Mouse (Mus musculus) urinary bladder, postnatal 4 days (tissue): ENCODE data around the gene Htr3b.
"Not testable (repeated sequence)": the region's sequence is repeated elsewhere in the genome, so short reads cannot be mapped to it uniquely, and the experiment has no call there.

Experiments used
- DNase-seq, 2 experiments: peaks; one replicate each; pipeline ENCODE4 v3.0.0; 2021 to 2022; ENCODE audit warnings: low spot score in 2 of 2

Gene Htr3b

GRCm38 (mm10) chr9:48964587-48965040 is at the start of gene Htr3b:
Gene Htr3b (minus strand): TSS chr9:48964990.
- no peak for DNase-seq

GRCm38 (mm10) chr9:48999256-48999655 is 34.5 kb upstream of the Htr3b start:
- DNase-seq = no peak

GRCm38 (mm10) chr9:48995735-48996134 is 30.9 kb upstream of the Htr3b start:
- DNase-seq = no peak

- DNase-seq = no peak
Observed at GRCm38 (mm10) chr9:48994779-48995178, 30.0 kb upstream of the Htr3b start.

- no peak for DNase-seq
Observed at GRCm38 (mm10) chr9:48991671-48992070, 26.9 kb upstream of the Htr3b start.

GRCm38 (mm10) chr9:48987201-48988101 is 22.7 kb upstream of the Htr3b start:
- DNase-seq = no peak

- DNase-seq = no peak
Observed at GRCm38 (mm10) chr9:48986616-48987141, 21.9 kb upstream of the Htr3b start.

GRCm38 (mm10) chr9:48985708-48986088 is 20.9 kb upstream of the Htr3b start:
- DNase-seq = no peak

GRCm38 (mm10) chr9:48984845-48985707 is 20.3 kb upstream of the Htr3b start, which contains the start of gene Usp28:
Gene Usp28 (plus strand): TSS chr9:48985375.
- DNase-seq = peak; percentile 100

- no peak for DNase-seq
Observed at GRCm38 (mm10) chr9:48984320-48984844, 19.6 kb upstream of the Htr3b start.

- DNase-seq = not testable (repeated sequence)
Observed at GRCm38 (mm10) chr9:48983801-48984200, 19.0 kb upstream of the Htr3b start.

- DNase-seq = no peak
Observed at GRCm38 (mm10) chr9:48981827-48982226, 17.0 kb upstream of the Htr3b start.

GRCm38 (mm10) chr9:48980781-48981180 is 16.0 kb upstream of the Htr3b start:
- no peak for DNase-seq

- DNase-seq = no peak
Observed at GRCm38 (mm10) chr9:48980371-48980770, 15.6 kb upstream of the Htr3b start.

GRCm38 (mm10) chr9:48976661-48977355 is 12.0 kb upstream of the Htr3b start:
- DNase-seq = no peak

GRCm38 (mm10) chr9:48972494-48972893 is 7.7 kb upstream of the Htr3b start:
- DNase-seq = no peak

- DNase-seq = no peak
Observed at GRCm38 (mm10) chr9:48962131-48962530, 2.7 kb downstream of the Htr3b start.

- no peak for DNase-seq
Observed at GRCm38 (mm10) chr9:48961314-48961713, 3.5 kb downstream of the Htr3b start.

- DNase-seq = no peak
Observed at GRCm38 (mm10) chr9:48947565-48947964, 17.2 kb downstream of the Htr3b start.

- no peak for DNase-seq
Observed at GRCm38 (mm10) chr9:48942349-48942748, 22.4 kb downstream of the Htr3b start.

GRCm38 (mm10) chr9:48929436-48929835 is 35.4 kb downstream of the Htr3b start:
- DNase-seq = no peak
